Mouse (Mus musculus): Measurements from ENCODE around the gene Pnrc1.

The Pnrc1 gene

DNA sequence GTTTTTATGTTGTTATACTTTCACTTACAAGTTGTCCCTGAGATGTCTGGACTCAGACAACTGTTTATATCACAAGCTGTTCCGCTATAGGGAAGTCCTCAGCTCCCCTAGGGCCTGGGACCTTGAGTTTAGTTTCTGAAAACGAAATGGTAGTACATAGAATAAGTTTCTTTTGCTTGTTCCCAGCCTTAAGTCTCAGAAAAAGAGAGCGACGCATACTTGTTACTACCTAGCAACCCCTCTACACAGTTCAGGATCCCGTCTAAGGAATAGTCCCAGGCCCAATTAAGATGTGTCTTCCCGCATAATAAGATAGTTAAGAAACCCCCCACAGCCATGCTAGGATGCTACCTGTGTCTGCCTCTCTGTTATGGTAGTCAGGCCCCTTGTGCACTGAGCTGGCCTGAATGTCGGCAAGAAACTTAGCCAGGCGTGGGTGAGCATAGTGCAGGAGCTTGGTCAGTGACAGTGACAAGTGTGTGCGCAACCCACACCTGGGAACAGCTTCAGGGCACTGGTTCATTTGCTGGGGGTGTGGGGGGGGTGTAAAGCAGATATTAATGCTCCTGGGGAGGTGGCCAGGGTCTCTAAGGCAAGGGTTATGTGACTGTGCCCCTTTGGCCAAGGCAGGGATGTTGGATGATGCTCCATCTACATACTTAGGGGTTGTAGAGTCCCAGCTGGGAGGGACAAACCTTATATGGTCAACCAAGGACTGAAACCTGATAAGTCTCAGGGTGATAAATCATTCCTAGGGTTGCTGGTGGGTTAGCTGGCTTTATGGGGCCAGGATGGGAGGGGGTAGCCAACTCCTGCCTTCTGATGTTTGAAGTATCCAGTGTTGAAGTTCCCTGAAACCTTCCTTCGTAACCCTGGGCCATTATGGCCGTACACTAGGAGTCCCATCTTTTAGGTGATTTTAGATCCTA is 19.3 kb downstream of the Pnrc1 start:
- no peak for DNase-seq

- DNase-seq: no peak
These were observed 24.8 kb downstream of the Pnrc1 start for GRCm38 (mm10) chr4:33264979-33265726.

DNA sequence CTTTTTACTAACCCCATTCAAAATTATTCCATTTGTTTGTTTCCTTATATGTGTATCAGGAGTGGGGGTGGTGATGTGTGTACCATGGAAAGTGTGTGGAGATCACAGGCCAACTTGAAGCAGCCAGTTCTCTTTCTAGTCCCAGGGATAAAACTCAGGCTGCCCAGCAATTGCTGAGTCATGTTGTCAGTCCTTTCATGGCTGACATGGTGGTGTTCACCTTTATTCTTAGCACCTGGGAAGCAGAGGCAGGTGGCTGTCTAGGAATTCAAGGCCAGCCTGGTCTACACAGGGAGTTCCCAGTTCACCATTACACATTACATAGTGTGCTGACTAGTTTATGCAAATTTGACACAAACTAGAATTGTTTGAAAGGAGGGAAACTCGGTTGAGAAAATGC is 27.1 kb downstream of the Pnrc1 start:
- no peak for DNase-seq

- peak; percentile 87 to 92 for DNase-seq
These were observed 28.6 kb downstream of the Pnrc1 start for GRCm38 (mm10) chr4:33261311-33261753.

DNA sequence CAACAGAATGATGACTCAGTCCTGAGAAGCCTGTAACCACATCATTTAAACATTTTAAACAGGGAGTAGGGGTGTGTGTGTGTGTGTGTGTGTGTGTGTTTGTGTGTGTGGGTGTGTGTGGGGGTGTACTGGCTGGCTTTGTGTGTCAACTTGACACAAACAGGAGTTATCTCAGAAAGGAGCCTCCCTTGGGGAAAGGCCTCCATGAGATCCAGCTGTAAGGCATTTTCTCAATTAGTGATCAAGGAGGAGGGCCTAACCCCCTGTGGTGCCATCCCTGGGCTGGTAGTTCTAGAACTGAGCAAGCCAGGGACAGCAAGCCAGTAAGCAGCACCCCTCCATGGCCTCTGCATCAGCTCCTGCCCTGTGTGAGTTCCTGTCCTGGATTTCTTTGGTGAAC is 29.7 kb downstream of the Pnrc1 start:
- peak in 1 of 2 experiments; percentile 35 for DNase-seq

- DNase-seq: no peak
These were observed 32.5 kb downstream of the Pnrc1 start for GRCm38 (mm10) chr4:33257263-33257964.

DNA sequence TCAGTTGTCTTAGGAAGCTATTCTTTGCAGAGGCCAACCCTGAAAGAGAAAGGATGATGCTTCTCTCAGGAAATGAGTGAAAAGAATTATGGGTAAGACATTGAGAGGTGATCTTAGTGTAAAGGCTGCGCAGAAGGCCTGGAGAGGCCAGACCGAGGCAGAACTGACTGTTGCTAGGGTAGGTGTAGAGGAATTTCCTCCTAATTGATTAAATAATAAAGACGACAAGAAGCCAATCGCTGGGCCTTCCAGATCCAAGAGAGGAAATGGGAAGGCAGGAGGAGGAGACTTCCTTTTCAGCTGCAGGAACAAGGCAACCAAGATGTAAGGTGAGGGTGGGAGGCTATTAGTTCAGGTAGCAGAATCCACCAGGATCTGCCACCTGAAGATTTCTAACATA is 35.3 kb downstream of the Pnrc1 start:
- no peak for DNase-seq

- DNase-seq: no peak
These were observed 39.1 kb downstream of the Pnrc1 start for GRCm38 (mm10) chr4:33250867-33251266.

DNA sequence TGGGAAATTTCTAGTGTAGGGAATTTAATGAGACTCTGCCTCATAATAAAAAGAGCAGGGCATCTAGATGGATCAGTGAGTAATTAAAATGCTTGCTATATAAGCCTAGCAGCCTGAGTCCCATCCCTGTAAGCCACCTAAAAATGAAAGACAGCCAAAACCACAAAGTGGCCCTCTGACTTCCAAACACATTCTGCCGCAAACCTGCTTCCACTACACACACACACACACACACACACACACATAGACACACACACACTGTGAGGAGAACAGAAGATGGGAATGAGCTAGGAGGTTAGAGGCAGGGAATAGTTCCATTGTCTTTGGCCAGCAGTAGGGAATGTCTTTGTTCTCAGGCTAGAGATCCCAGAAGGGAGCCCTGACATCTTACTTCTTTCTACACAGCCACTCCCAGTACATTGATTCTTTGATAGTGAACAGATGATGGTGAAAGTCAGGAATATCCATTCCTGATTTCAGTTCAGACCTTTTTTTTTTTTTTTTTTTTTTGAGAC is 40.2 kb downstream of the Pnrc1 start:
- DNase-seq: no peak

DNA sequence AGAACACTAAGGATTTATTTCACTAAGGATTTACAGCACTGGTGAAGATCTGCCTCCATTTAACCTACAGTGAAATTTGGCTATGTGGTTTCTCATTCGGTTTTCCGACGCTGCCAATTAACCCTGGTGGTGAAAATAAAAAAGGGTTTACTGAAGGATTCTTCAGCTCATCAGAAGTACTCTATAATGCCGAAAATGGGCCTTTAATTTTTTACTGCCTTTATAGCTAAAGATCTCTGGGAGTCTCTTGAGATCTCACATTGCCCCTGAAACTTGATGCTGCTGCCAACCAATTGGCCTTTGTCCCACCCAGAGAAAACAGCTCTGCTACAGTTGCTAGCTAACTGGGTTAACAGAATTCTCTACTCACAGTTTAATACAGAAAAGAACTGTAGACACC is 41.0 kb downstream of the Pnrc1 start:
- no peak for DNase-seq

- DNase-seq: peak; percentile 98 to 99
These were observed 41.7 kb downstream of the Pnrc1 start for GRCm38 (mm10) chr4:33248062-33248889.

DNA sequence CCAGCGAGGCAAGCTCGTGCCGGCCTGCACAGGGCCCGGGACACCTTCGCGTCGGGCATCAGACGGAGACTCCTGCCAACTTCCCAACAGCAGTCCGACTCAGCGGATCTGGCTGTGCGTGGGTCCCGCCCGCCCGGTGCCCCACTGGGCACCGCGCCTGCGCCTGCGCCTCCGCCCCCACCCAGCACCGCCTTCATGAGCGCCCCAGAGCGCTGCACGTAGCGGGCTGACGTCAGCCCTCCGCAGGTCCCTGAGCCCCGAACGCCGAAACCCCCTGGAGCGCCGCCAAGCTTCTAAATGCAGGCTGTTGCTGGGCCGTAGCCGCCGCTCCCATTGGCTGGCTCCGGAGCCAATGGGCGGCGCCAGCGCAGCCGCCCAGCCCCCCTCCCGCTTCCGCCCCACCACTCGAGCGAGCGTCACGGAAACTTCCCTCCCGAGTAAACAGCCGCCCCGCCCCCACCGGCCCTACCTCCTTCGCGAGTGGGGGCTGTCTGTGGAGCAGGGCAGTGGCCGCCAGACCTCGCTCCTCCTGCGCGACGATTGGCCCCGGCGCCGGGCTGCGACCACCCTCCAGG is 42.4 kb downstream of the Pnrc1 start:
- DNase-seq: peak; percentile 98 to 99

GRCm38 (mm10) chr4:33245853-33246395 is 44.0 kb downstream of the Pnrc1 start:
- DNase-seq: no peak

DNA sequence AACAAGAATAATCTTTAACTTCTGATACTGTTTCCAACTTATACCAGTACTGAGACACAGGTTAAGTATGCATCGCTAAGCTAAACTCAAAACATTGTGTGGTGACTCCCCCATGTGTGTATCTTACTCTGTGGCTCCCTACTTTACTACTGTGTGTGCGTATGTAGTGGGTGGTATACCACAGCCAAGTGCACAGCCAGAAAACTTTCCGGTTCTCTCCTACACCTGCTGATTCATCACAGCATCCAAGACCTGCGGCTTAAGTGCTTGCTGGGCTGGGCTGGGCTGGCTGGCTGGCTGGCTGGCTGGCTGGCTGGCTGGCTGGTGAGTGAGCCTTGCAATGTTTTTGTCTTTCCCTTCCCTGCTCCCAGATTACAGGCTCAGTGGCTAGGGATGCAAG is 46.0 kb downstream of the Pnrc1 start:
- no peak for DNase-seq

- no peak for DNase-seq
These were observed 46.8 kb downstream of the Pnrc1 start for GRCm38 (mm10) chr4:33243016-33243758.

- peak in 1 of 2 experiments; percentile 27 for DNase-seq
These were observed 47.4 kb downstream of the Pnrc1 start for GRCm38 (mm10) chr4:33242536-33242935.

DNA sequence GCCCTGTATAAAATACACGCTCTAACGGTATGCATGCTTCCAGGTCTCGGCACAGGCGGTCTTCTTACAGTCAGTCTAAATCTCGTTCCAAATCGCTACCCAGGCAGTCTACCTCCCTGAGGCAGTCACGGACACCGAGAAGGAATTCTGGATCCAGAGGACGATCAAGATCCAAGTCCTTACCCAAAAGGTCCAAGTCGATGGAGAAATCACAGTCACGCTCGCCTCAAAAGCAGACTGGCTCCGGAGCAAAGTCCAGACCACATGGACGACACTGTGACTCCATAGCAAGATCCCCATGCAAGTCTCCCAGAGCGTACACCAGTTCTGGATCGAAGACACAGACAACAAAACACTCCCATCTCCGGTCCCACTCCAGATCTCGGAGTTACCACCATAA is 59.1 kb downstream of the Pnrc1 start:
- no peak for DNase-seq

DNA sequence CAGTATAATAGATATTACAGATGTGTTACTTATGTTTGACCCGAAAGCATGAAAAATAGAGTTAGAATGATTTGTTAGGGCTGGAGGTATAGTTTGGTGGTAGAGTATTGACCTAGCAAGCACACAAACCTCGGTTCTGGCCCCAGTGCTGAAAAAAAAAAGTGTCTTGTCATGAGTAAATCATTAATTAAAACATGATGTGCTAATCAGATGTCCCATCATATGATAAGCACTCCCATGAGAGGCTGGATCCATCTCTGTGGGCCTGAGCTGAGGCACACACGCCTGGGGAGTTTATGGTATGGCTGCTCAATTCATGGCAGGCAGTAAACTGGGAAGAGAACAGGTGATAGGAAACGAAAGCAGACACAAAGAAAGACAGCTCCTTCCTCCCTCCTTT is 60.3 kb downstream of the Pnrc1 start:
- DNase-seq: no peak

DNA sequence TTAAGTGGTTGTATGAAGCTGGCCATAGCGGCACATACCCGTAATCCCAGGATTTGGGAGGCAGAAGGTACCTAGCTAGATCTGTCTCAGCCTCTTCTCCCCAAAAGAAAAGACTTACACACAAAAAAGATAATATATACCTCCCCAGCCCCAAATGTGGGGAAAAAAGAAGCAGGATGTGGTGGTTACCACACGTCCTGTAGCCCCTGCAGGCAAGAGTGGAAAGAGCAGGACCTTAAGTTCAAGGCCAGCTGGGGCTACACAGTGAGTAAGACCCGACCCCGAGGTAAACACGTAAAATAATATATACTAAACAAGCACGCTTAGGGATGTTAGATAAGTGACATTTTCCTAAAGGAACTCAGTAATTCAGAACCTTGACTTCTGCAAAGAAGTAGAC is 62.8 kb downstream of the Pnrc1 start:
- no peak for DNase-seq

- no peak for DNase-seq
These were observed 65.8 kb downstream of the Pnrc1 start for GRCm38 (mm10) chr4:33224003-33224675.

Measured in cerebellum, postnatal 25 days (tissue).